Mouse (Mus musculus) MEL (cell line): ENCODE measurements around the gene Ppp1r35. TPM values are rescaled to one million over a fixed set of nuclear protein-coding genes. Genes with fewer than 3 reads are reported as not detected.

ENCODE experiments used
- DNase-seq: peaks from one replicate; pipeline ENCODE4 v3.0.0; 2011; ENCODE audit warnings: low read depth, low spot score
- H3K27ac ChIP-seq: 2 replicates; pipeline ENCODE4 v1.5.1; 2012; ENCODE audit warnings: low read depth, mild to moderate bottlenecking, control low read depth, low read length, moderate library complexity; ENCODE audit not compliant: control insufficient read depth
- H3K27me3 ChIP-seq, 2 experiments: fragments of 150-350 bp in 1 of 2; sonication (generic) in 1 of 2; 2 replicates each; pipeline ENCODE4 v1.6.1; 2012; ENCODE audit warnings: low read length in 2 of 2, mild to moderate bottlenecking in 2 of 2, improper control_type of control experiment in 1 of 2, moderate library complexity in 1 of 2; ENCODE audit not compliant: insufficient read depth in 2 of 2, control insufficient read depth in 1 of 2
- H3K36me3 ChIP-seq, 2 experiments: 2 replicates each; pipeline ENCODE4 v1.6.1; 2012 to 2014; ENCODE audit warnings: low read length in 2 of 2, improper control_type of control experiment in 1 of 2, inconsistent platforms in 1 of 2, mild to moderate bottlenecking in 1 of 2; ENCODE audit not compliant: insufficient read depth in 2 of 2, control insufficient read depth in 1 of 2
- H3K4me1 ChIP-seq, 2 experiments: fragments of 150-350 bp in 1 of 2; sonication (generic) in 1 of 2; 2 replicates each; pipeline ENCODE4 v1.6.1; 2012; ENCODE audit warnings: low read length in 2 of 2, improper control_type of control experiment in 1 of 2, mild to moderate bottlenecking in 1 of 2; ENCODE audit not compliant: insufficient read depth in 2 of 2, control insufficient read depth in 1 of 2
- H3K4me3 ChIP-seq, 2 experiments: fragments of 150-350 bp in 1 of 2; sonication (generic) in 1 of 2; 2 replicates each; pipeline ENCODE4 v1.5.1; 2012; ENCODE audit warnings: low read depth in 2 of 2, low read length in 2 of 2, mild to moderate bottlenecking in 2 of 2, moderate library complexity in 2 of 2, control low read depth in 1 of 2, improper control_type of control experiment in 1 of 2; ENCODE audit not compliant: control insufficient read depth in 1 of 2, insufficient read depth in 1 of 2
- H3K79me2 ChIP-seq: 2 replicates; pipeline ENCODE4 v1.6.1; 2012; ENCODE audit warnings: mild to moderate bottlenecking, low read length, moderate library complexity; ENCODE audit not compliant: control insufficient read depth, poor library complexity, insufficient read depth
- H3K9ac ChIP-seq: 2 replicates; pipeline ENCODE4 v1.6.1; 2012; ENCODE audit warnings: low read depth, mild to moderate bottlenecking, control low read depth, low read length, moderate library complexity; ENCODE audit not compliant: control insufficient read depth, poor library complexity, severe bottlenecking
- H3K9me3 ChIP-seq: fragments of 150-350 bp; sonication (generic); replicated peaks from 2 replicates; pipeline ENCODE4 v1.6.1; 2012; ENCODE audit warnings: mild to moderate bottlenecking, low read length, improper control_type of control experiment, moderate library complexity; ENCODE audit not compliant: insufficient read depth
- BHLHE40 ChIP-seq: IDR thresholded peaks from 2 replicates; pipeline ENCODE4 v1.6.1; 2012; ENCODE audit warnings: low read depth, mild to moderate bottlenecking, inconsistent platforms, low read length, improper control_type of control experiment, borderline replicate concordance
- CTCF ChIP-seq, 3 experiments: IDR thresholded peaks in 2 of 3; conservative IDR thresholded peaks in 1 of 3; 2 replicates each; pipeline ENCODE4 v1.5.1; 2011 to 2012; ENCODE audit warnings: low read length in 3 of 3, low read depth in 2 of 3, mild to moderate bottlenecking in 2 of 3, improper control_type of control experiment in 1 of 3, inconsistent platforms in 1 of 3, mixed read lengths in 1 of 3, moderate library complexity in 1 of 3; ENCODE audit not compliant: control insufficient read depth in 1 of 3, insufficient read depth in 1 of 3, poor library complexity in 1 of 3, severe bottlenecking in 1 of 3
- ELF1 ChIP-seq: IDR thresholded peaks from 2 replicates; pipeline ENCODE4 v1.6.1; 2014; ENCODE audit warnings: low read depth, mild to moderate bottlenecking, inconsistent platforms, low read length, improper control_type of control experiment, moderate library complexity
- EP300 ChIP-seq, 2 experiments: IDR thresholded peaks; 2 replicates each; pipeline ENCODE4 v1.6.1; 2011; ENCODE audit warnings: improper control_type of control experiment in 2 of 2, low read length in 2 of 2, low read depth in 1 of 2, mild to moderate bottlenecking in 1 of 2
- ETS1 ChIP-seq: IDR thresholded peaks from 2 replicates; pipeline ENCODE4 v1.6.1; 2012; ENCODE audit warnings: low read depth, mild to moderate bottlenecking, inconsistent platforms, low read length, improper control_type of control experiment, moderate library complexity
- GABPA ChIP-seq: IDR thresholded peaks from 2 replicates; pipeline ENCODE4 v1.6.1; 2012; ENCODE audit warnings: low read depth, mild to moderate bottlenecking, inconsistent platforms, low read length, improper control_type of control experiment, moderate library complexity
- JUND ChIP-seq: IDR thresholded peaks from 2 replicates; pipeline ENCODE4 v1.6.1; 2011; ENCODE audit warnings: low read depth, mild to moderate bottlenecking, improper control_type of control experiment, low read length
- KAT2A ChIP-seq: conservative IDR thresholded peaks from 2 replicates; pipeline ENCODE4 v1.6.1; 2012; ENCODE audit warnings: low read depth, low read length, improper control_type of control experiment, inconsistent platforms
- MAFK ChIP-seq: IDR thresholded peaks from 2 replicates; pipeline ENCODE4 v1.6.1; 2011; ENCODE audit warnings: low read depth, mild to moderate bottlenecking, low read length, improper control_type of control experiment, borderline replicate concordance
- MAX ChIP-seq: IDR thresholded peaks from 2 replicates; pipeline ENCODE4 v1.6.1; 2011; ENCODE audit warnings: low read length, improper control_type of control experiment
- MAZ ChIP-seq: IDR thresholded peaks from 2 replicates; pipeline ENCODE4 v1.6.1; 2012; ENCODE audit warnings: low read depth, mild to moderate bottlenecking, inconsistent platforms, low read length, improper control_type of control experiment
- MEF2A ChIP-seq: IDR thresholded peaks from 2 replicates; pipeline ENCODE4 v1.6.1; 2014; ENCODE audit warnings: low read depth, mild to moderate bottlenecking, inconsistent platforms, low read length, improper control_type of control experiment; ENCODE audit not compliant: poor library complexity, insufficient replicate concordance, severe bottlenecking; ENCODE audit errors: extremely low read depth
- MXI1 ChIP-seq: IDR thresholded peaks from 2 replicates; pipeline ENCODE4 v1.6.1; 2011; ENCODE audit warnings: mild to moderate bottlenecking, low read depth, low read length, improper control_type of control experiment
- POLR2AphosphoS2 ChIP-seq: IDR thresholded peaks from 2 replicates; pipeline ENCODE4 v1.6.1; 2011; ENCODE audit warnings: low read length, improper control_type of control experiment
- RAD21 ChIP-seq: IDR thresholded peaks from 2 replicates; pipeline ENCODE4 v1.6.1; 2011; ENCODE audit warnings: mild to moderate bottlenecking, low read depth, low read length, improper control_type of control experiment
- SMC3 ChIP-seq: IDR thresholded peaks from 2 replicates; pipeline ENCODE4 v1.6.1; 2011; ENCODE audit warnings: low read depth, low read length, improper control_type of control experiment
- TAL1 ChIP-seq: IDR thresholded peaks from 2 replicates; pipeline ENCODE4 v1.6.1; 2012; ENCODE audit warnings: mild to moderate bottlenecking, inconsistent platforms, low read length, moderate library complexity, mixed read lengths
- TBP ChIP-seq: IDR thresholded peaks from 2 replicates; pipeline ENCODE4 v1.8.0; 2011; ENCODE audit warnings: low read depth, low read length, improper control_type of control experiment
- TCF12 ChIP-seq: IDR thresholded peaks from 2 replicates; pipeline ENCODE4 v1.6.1; 2014; ENCODE audit warnings: low read depth, mild to moderate bottlenecking, inconsistent platforms, low read length, improper control_type of control experiment, moderate library complexity
- USF1 ChIP-seq: IDR thresholded peaks from 2 replicates; pipeline ENCODE4 v1.6.1; 2014; ENCODE audit warnings: low read depth, mild to moderate bottlenecking, inconsistent platforms, low read length, improper control_type of control experiment, moderate library complexity
- USF2 ChIP-seq, 2 experiments: IDR thresholded peaks; 2 replicates each; pipeline ENCODE4 v1.6.1; 2011 to 2012; ENCODE audit warnings: improper control_type of control experiment in 2 of 2, low read length in 2 of 2, borderline replicate concordance in 1 of 2, inconsistent platforms in 1 of 2, low read depth in 1 of 2, mild to moderate bottlenecking in 1 of 2; ENCODE audit not compliant: insufficient read depth in 1 of 2
- ZC3H11A ChIP-seq: IDR thresholded peaks from 2 replicates; pipeline ENCODE4 v1.6.1; 2012; ENCODE audit warnings: low read depth, mild to moderate bottlenecking, inconsistent platforms, low read length, improper control_type of control experiment
- polyA plus RNA-seq, 2 experiments: library from polyadenylated mRNA; stranded (reverse) in 1 of 2; unstranded in 1 of 2; fragments of >175 nt in 1 of 2; fragments of >200 nt in 1 of 2; gene quantifications; 2 replicates each; pipeline versions ENCODE4 v1.2.1 to v1.2.4; 2012; ENCODE audit warnings: low replicate concordance in 2 of 2, low read depth in 1 of 2; ENCODE audit not compliant: insufficient read length in 2 of 2, insufficient read depth in 1 of 2, missing spikeins in 1 of 2
- total RNA-seq: library from RNA; depleted of rRNA; stranded (reverse); fragments of 300-350 nt; gene quantifications from 2 replicates; pipeline ENCODE4 v1.2.3, GENCODE M21; 2012

Ppp1r35 gene
- total and polyA plus RNA-seq, 3 experiments: 35.0 to 46.2 TPM; not detected in 1

GRCm38 (mm10) chr5:137756882-137757661, 21.6 kb upstream of the Ppp1r35 start:
- TF ChIP-seq MEF2A (no peak), CTCF (IDR thresholded peaks at IDR 0.05 in 2 of 3, conservative IDR thresholded peaks at IDR 0.05 in 1 of 3; ENCODE audit: control insufficient read depth in 1 of 3, insufficient read depth in 1 of 3, low read depth in 2 of 3, low read length in 3 of 3, poor library complexity in 1 of 3, severe bottlenecking in 1 of 3) (peak; percentile 92 to 98 (median 95)), TCF12 (no peak), SMC3 (peak; percentile 90), ETS1 (no peak), ZC3H11A (peak; percentile 81), RAD21 (peak; percentile 90), USF2 (IDR thresholded peaks at IDR 0.05; ENCODE audit: borderline replicate concordance in 1 of 2, insufficient read depth in 1 of 2, low read depth in 1 of 2, low read length in 2 of 2) (no peak), GABPA (no peak), BHLHE40 (no peak), JUND (no peak), TAL1 (no peak), KAT2A (no peak)
- H3K4me3 ChIP-seq: no peak overlapping the region
- H3K4me1 ChIP-seq: no peaks in the 10 kb centered on the region
- no peak overlapping the region for H3K27ac ChIP-seq
- no peaks in the 10 kb centered on the region for H3K9me3 ChIP-seq
- peaks cover 0 to 4% of the 10 kb centered on the region in 2 experiments; a peak in 2 of 4 replicates for H3K36me3 ChIP-seq
- no peaks in the 10 kb centered on the region for H3K27me3 ChIP-seq
- peak; percentile 86 for DNase-seq
- H3K9ac ChIP-seq: no peak overlapping the region
- no peaks in the 10 kb centered on the region for H3K79me2 ChIP-seq

DNA sequence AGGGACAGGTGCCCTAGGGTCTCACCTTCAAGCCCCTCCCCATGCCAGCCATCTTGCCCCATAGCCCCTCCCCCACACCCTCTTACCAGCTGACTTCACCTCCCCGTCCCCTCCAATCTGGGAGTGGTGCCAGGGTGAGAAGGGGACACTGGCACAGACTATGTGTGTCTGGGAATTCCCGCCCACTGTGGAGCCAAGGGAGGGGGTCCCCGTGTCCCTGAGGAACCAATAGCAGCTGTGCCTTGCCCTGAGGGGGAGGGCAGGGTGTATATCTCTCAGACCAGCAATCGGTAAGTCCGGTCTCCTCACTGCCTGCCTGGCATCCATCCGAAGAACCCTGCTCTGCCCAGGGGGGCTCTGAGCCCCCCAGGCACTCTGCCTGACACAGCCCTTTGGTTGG, 20.8 kb upstream of the Ppp1r35 start:
- H3K9ac ChIP-seq: no peak overlapping the region

More for the DNA sequence above, 20.8 kb upstream of the Ppp1r35 start:
- H3K79me2 ChIP-seq: no peaks in the 10 kb centered on the region
- no peaks in the 10 kb centered on the region for H3K4me1 ChIP-seq
- no peak overlapping the region for H3K4me3 ChIP-seq
- no peak overlapping the region for H3K27ac ChIP-seq
- no peaks in the 10 kb centered on the region for H3K27me3 ChIP-seq
- peaks cover 0 to 4% of the 10 kb centered on the region in 2 experiments; a peak in 2 of 4 replicates for H3K36me3 ChIP-seq
- no peaks in the 10 kb centered on the region for H3K9me3 ChIP-seq
- DNase-seq: no peak
- TF ChIP-seq USF2 (IDR thresholded peaks at IDR 0.05; ENCODE audit: borderline replicate concordance in 1 of 2, insufficient read depth in 1 of 2, low read depth in 1 of 2, low read length in 2 of 2) (no peak), BHLHE40 (no peak), TCF12 (no peak), MXI1 (no peak), POLR2AphosphoS2 (no peak), MAFK (no peak), USF1 (no peak), TBP (no peak), MAZ (no peak), MAX (no peak), MEF2A (no peak), ELF1 (no peak), EP300 (IDR thresholded peaks at IDR 0.05; ENCODE audit: low read depth in 1 of 2, low read length in 2 of 2) (no peak)
